Mouse (Mus musculus): ENCODE results near the gene Bmp6.

Gene Bmp6

DNA sequence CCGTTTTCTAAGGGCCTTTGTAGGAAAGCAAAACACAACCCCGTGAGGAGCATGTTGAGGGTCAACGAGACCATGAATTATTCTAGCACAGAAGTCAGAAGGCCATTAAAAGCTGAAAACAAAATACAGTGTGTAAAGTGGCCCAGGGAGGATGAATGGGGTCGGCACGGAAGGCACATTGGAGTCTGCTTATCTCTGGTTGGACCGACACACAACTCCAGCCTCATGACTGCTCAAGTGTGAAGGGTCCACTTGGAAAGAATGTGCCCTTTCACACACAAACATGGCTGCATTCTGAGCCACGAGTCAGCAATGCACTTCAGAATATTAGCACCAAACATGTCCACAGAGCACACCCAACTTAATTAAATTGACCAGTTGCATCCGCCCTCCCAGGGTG, 84.8 kb downstream of the Bmp6 start:
- no peak for DNase-seq (ENCODE audit: low spot score)

DNA sequence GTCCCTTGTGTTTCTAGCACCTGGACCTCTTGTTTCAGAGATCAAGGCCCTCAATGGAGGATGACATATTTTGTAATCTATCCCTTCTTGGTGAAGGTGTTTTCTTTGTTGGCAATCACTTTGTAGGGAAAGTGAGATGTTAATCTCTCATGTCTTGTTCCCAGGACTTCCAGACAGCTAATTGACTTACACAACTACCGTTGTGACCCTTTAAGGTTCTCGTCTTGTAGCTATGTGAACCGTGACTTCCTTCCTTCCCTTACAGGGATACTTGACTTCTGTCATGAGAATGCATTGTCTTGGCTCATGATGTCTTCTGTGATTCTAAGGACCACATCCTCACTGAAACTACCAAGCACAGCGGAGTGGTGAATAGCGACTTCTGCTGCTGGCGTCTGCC, 85.2 kb downstream of the Bmp6 start:
- DNase-seq (ENCODE audit: low spot score) = no peak

DNA sequence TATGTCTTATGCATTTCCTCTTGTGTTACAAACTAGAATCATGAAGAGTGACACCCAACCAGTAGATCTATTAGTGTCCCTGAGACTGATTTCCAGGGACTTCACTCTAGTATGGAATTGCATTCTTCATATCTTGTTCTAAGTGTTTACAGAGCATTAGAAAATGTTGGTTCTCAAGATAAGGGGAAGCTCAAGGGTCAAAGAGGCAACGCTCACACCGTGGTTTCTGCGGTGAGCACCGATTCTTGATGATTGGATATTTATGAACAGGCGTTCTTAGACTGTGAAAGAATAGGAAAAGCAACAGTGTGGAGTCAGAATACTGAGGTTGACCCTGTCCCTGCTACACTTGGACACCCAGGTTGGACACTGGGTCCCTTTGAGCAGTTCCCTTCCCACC, 89.9 kb downstream of the Bmp6 start:
- DNase-seq (ENCODE audit: low spot score) = no peak

DNA sequence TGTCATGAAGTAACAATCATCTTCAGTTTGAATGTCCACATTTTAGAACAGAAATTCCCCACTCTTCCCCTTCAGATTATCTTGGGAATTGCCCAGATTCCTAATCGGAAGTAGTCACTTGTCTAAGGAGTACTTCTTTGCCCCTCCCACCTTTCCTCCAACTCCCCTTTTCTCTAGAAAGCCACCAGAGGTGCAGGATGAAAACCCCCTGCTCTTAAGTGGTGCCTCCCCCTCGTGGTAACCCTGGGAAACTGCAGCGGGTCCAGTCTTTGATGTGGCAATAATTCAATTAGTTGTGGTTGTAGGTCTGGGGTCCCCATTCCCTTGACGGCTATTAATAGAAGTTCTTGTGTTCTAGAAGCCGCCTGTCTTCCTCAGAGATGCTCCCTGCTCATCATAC, 93.0 kb downstream of the Bmp6 start:
- DNase-seq (ENCODE audit: low spot score) = no peak

DNA sequence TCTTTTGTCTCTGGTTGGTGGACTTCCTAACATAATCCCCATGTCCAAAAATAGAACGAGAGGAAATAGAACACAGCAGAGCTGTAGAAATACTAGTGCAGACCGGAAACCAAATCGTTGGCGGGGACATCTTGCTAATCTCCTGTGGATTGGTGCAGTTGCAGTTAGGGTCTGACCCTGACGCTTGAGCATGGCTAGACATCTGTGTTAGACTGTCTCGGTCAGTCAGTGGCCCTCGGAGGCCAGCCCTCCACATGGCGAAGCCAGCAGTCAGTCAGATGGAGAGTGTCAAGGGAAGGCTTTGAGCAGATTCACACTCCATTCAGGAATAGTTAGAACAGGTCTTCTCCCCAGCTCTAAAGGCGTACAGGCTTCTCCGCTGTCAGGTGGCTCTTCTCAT, 95.3 kb downstream of the Bmp6 start:
- DNase-seq (ENCODE audit: low spot score) = no peak

DNA sequence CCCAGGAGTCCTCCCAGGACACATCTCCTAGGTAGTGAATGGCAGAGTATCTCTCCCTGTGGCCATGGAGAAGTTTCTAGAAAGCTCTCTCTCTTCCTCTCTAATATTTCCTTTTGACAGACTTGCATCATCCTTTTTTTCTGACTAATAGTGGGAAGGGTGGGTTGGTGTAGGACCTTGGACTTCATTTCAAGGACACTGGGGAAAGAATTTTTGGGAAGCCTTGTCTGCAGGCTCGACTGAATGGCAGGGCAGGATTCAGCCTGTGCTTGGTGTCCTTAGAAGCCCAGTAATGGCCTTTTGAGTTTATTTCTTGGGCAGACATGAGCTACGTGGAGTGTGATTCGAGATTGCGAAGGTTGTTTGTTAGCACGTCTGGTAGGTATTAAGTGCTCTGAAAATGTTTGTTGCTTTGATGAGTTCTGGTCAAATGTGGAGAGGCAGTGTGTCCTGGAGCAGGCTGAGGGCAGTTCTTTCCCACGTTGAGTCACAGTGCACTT, 103.7 kb downstream of the Bmp6 start:
- DNase-seq (ENCODE audit: low spot score) = no peak

DNA sequence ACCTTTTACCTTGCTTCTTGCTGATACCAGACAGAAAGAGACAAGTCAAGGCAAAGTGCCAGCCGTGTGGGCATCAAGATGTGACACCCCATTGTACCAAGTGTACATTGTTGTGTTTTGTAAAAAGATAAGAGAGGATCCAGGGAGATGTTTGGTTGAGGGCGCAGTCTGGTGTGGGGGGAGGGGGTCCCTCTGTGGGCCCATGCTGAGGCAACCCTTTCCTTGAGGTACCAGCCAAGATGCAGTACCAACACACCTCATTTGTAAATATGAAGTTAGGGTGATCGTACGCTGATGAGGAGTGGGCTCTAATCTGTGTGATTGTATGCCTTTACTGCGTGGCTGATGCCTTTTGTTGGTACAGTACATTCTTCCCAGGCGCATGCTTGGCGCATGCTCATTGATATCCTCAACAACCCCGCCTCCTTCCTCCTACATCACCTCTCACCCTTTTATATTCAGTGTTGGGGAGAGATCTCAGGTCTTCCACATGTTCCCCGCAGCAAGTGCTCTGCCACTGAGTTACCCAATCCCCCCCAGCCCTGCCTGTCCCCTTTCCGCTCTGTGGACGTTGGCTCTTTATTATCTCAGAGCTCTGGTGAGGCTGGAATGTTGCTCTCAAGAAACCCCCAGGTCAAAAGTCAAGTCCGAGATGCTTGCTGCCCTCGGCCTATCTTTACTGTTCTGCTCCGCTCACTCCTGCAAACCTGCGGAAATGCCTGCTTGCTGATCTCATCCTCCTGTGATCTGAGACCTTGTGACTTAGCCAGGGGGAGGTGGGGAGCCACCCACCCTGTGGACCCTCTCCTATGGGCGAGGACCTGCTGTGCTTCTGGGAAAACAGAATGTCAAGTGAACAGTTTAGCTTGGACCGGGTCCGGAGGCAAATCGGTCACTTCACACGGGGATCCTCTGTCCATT, 105.4 kb downstream of the Bmp6 start:
- DNase-seq (ENCODE audit: low spot score) = no peak

DNA sequence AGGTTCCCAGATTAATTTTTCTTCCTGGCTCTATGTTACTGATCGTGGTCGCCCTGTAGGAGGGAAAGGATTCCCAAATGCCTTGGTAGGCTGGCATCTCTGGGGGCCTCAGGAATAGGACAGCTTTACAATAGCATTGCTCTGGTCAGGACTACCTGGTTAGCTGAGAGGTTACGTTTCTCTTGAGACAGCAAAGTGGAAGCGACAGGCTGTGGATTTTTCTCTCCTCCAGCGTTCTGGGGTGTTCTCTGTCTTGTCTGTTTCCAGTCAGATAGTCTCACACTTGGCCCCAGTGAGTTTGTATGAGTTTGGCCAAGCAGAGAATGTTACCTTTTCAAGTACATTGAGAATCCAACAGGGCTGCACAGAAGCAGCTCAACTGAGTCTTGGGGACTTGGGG, 106.5 kb downstream of the Bmp6 start:
- DNase-seq (ENCODE audit: low spot score) = no peak

DNA sequence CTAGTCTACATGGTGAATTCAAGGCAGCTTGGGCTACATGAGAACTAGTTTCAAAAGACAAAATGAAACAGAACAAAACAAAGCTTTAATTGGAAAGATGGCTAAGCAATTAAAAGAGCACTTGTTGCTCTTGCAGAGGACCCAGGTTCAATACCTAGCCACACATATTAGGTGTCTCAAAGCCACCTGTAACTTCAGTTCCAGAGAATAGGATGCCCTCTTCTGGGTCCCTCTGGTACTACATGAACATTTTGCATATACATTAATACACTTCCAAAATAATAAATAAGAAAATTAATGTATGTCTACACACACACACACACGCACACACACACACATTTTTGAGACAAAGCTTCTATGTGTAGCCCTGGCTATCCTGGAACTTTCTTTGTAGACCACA, 118.5 kb downstream of the Bmp6 start:
- DNase-seq (ENCODE audit: low spot score) = no peak

DNA sequence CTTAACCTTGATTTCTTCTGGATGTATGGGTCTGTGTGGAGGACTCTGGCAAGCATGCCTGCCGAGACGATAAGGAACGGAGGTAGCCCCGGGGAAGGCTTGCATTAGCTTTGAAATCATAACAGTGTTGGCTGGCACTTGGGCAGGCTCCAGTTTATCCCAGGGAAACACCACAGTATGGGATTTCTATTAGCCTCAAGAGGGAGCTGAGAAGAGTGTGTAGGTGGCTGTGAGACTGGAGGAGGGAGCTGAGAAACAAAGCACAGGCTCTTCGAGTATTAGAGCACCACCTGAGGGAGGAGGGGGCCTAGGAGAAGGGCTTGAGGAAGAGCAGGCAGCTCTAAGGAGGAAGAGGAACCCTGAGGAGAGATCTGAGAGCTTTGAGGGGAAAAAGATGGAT, 126.0 kb downstream of the Bmp6 start:
- DNase-seq (ENCODE audit: low spot score) = no peak

DNA sequence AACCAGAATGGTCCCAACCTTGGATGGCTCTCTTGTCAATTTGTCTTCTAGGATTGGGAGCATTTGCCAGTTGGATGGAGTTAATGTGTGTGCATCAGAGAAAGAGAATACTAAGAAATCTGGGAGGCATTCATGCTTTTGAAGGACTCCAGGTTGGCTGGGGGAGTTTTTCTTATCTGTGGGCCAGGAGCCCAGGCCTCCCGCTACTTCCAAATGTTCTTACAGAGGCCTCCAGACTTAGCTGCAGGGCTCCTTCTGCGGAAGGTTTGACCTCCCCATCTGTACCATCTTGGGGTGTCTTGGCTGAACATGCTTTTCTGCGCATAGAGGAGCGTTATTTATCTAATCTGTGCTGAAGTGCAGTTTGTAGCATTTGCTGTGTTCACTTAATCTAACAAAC, 127.7 kb downstream of the Bmp6 start:
- DNase-seq (ENCODE audit: low spot score) = no peak

DNA sequence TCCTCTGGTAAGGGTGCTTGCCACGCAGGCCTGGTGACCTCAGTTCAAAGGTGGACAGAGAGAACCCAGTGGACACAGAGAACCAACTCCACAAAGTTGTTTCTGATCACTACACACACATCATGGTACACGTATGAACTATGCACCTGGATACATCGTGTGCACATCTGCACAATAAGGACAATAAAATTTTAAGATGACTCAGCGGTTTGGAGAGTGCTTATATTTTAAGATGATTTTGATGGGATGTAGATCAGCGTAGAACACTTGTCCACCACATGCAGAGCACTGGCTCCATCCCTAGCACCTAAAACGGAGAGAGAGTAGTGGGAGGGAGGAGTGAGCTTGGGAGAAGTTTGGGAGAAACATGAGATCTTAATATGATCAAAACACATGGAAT, 128.6 kb downstream of the Bmp6 start:
- no peak for DNase-seq (ENCODE audit: low spot score)

DNA sequence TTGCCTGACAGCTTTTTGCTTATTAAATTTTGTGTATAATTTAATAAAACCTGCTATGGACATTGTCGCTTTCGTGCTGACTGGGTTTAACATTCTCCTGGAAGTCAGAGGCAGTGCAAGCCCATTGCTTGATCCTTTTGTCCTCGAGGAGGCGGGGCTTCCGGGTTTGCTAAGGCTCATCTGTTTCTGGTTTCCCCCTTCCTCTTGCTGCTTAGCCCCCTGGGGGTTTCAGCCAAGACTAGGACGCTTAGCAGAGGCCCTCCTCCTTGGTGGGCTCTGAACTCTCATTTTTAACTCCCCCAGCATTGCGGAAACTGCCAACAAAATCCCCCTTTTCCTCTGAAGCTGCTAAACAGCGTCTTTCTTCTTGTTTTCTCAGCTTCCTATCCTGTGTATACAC, 132.0 kb downstream of the Bmp6 start:
- DNase-seq (ENCODE audit: low spot score) = no peak

DNA sequence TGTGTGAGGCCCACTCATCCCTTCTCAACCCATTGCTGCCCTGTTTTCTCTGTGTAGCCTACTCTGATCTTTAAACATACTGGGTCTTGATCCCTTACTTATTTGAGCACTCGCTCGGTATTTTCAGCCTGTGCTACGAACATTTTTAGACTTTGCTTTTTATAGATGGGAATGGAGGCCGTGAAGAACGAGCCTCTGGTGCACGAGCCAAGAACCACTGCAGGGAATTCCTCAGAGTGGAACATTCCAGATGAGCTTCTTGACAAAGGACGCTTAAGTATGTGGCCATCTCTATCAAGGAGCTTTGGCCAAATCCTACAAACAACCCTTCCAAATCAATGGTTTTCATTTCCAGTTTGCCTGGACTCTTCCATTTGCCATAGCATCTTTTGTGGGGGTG, 136.1 kb downstream of the Bmp6 start:
- no peak for DNase-seq (ENCODE audit: low spot score)

DNA sequence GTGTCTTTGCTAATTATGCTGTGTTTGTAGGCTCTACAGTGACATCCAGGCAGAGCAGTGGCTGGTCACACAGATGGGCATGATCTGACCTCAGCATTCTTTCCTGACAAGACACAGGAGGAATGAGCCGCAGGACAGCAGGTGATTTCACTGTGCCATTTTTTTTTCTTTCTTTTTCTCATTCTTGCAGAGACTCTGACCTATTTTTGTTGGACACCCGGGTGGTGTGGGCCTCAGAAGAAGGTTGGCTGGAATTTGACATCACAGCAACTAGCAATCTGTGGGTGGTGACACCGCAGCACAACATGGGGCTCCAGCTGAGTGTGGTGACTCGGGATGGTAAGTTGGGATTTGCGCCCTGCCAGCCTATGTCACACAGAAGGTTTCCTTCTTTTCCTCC, 139.8 kb downstream of the Bmp6 start:
- DNase-seq (ENCODE audit: low spot score) = no peak

DNA sequence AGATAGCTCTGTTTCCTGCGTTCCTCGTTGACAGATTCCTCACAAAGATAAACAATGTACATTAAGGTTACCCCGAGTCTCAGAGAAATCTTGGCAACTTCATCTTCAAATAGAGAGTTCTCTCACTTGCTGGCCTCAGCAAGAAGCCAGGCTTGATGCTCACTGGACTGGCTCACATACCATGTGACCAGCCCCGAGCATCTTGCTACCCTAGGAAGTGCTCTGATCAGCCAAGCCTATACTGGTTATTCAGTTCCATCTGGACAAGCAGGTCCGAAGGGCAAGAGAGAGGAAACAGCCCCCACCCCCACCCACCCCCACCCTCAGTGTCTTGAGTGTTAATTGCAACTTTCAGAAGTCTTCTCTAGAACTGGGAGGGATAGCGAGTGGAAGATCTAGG, 141.9 kb downstream of the Bmp6 start:
- DNase-seq (ENCODE audit: low spot score) = no peak

DNA sequence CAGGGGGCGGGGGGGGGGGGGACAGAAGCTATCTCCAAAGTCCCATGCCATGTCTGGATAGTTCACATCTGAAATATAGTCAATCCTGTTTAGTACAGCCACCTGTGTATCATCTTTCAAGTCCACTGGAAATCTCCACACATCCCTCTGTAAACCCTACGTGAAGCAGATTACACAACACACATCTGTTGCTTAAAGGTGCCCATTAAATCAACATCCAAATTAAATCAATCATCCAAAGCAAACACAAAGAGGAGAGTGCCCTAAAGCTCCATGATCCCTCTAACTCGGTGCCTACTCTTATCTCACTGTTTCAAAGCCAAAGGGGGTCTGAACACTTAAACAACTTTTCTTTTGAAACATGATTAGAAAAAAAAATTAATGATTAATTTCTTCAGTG, 151.8 kb downstream of the Bmp6 start:
- DNase-seq (ENCODE audit: low spot score) = no peak

DNA sequence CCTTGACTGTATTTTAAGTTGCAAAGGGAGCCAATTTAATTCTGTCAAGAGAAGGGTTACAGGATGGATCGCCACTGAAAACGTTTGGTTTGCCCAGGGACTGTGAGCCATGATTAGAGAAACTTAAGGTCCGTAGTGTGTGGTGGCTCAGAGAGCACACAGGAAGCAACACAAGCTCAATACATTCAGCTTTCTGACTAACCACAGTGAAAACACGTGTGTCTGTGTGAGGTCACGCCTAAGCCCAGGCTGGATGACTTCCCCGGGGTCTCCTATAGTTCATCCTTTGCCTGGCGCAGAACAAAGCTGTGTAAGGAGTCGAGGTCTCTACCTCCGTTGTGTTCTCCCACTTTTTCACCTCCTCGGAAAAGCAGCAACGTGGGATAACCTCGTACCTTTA, 156.4 kb downstream of the Bmp6 start:
- DNase-seq (ENCODE audit: low spot score) = no peak

DNA sequence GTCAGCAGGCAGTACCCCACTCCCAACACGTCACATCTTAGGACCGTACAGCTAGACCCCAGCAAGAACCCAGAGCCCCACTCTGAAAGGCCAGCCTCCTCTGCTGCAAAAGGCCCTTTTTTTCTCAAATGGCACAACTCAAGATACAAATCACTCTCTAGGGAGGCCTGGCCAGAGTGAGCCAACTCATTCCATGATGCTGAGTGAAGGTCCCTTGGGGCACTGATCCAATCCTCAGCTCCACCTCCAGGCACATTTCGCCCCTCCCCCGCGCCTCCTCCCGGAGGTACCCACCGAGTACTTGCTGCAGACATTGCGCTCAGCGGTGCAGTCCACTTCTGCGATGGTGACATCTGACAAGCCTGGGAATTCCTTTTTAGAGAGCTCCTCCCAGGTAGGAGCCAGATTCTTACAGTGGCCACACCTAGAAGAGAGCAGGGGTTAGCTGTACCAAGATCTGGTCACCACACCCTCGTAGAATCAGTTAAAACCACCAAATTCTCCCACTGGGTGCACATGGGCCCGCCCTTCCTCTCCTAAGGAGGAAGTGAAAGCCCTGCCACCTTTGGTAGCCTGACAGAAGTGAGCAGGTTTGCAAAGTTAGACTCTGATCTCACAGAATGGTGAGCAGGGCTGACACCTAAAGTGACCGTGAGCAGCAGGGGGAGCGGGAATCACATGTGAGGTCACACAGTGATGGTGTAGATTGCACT, 158.4 kb downstream of the Bmp6 start:
- DNase-seq (ENCODE audit: low spot score) = no peak

DNA sequence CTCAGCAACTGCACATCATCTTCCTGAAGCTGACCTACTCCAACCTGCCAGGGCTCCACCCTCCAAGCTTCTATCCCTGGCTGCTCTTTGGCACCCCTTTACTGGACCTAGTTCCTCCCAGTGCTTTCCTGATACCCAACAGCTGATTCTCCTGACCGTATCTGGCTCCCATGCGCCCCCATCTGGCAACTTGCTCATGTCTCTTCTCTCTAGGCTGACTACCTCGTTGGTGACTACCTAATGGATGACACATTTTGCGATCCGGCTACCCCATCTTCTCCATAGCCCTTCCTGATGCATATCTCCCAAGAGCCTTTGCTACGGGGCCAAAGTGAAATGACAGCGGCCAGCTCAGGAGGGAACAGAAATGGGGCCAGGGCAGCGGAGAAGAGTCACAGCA, 161.4 kb downstream of the Bmp6 start:
- DNase-seq (ENCODE audit: low spot score) = no peak

DNA sequence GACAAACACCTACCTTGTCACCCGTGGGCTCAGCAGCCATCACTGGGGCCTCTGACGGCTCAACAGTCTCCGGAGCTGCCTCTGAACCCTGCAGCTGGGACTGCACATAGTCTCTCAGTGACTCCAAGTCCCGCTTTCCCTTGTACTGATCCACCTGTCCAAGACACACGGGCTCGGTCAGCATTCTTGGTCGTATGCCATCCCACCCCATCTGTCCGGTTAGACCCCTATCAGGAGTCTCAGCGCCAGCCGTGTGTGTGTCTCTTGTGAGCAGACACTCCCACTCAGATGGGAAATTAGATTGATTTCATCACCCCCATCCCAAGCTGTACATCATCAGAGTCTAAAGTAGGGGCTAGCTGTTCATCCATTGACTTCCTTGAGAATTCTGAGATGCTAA, 162.0 kb downstream of the Bmp6 start:
- DNase-seq (ENCODE audit: low spot score) = no peak

DNA sequence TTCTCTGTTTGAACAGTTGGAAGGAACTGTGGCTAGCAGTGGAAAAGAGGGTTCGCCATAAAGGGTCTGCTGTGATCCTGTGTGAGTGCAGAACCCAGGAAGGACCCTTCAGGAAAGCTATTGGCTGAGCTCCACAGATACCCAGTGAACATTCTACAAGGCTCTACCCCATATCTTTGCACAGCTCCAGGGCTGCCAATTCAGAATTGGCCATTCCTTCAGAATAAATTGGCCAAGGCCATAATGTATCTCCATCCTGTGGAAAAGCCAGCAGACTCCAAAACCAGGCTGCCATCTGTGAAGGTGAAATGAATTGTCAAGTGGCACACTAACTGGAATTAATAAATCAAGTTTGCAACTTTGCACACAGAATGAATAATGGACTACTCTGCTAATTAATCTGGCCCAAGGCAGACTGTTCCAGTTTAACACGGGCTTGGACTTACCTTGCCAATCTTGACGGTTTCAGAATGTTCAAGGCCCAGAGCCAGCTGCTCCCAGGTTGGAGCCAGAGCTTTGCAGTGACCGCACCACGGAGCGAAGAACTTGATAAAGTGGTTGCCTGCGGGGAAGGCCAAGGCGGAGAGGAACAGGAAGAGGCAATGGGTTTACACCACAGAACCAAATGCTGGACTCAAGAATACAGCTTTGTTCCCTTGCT, 164.9 kb downstream of the Bmp6 start:
- DNase-seq (ENCODE audit: low spot score) = no peak

DNA sequence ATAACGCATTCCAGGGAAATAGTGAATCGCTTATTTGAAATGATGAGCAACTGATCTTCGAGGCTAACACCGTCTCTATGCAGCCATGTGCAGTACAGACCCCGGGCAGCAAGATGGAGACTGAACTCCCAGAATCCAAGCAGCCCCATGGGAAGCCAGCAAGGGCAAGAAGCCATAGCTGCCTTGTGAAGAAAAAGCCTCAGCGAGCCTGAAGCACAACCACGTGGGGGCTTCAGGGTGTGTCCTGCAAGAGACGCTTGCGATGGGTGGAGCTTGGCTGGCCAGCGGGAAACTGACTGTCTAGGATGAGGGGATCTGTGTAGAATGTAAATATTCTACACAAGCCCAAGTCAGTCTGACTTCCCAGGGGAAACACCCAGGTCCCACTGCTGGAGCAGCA, 167.1 kb downstream of the Bmp6 start:
- no peak for DNase-seq (ENCODE audit: low spot score)

Measured in layer of hippocampus, adult 9-10 months (tissue).